Mouse (Mus musculus): Measurements from ENCODE around the gene Acot5.
"Not testable (repeated sequence)": the region's sequence is repeated elsewhere in the genome, so short reads cannot be mapped to it uniquely, and the experiment has no call there.

DNA sequence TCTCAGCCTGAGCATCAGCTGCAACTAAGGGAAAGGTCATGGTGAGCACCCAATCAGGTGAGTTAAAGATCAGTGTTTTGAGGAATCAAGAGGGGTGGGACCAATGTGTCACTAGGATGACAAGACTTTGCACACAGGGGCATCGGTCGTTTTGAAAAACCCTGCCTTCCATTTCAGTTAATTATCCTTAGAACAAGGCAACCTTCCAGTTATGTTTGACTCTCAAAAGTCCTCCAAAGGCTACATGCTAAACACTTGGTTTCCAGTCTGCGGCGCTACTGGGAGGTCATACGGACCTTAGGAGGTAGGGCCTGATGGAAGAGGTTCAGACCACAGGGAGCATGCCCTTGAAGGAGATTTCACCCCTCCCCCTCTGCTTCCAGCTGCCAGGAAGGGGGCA lies 18.4 kb upstream of the Acot5 start:
- not testable (repeated sequence) for TF ChIP-seq CTCF (IDR thresholded peaks at IDR 0.05; ENCODE audit: low read depth, low read length); POLR2A (IDR thresholded peaks at IDR 0.05; ENCODE audit: extremely low read depth, insufficient read depth, low read length)

Measured in liver, adult 2 months (tissue).